Mouse (Mus musculus) bone marrow macrophage, adult 2 months (primary cell): Measurements from ENCODE around the gene 1700001P01Rik.

Experiments
- CTCF ChIP-seq: IDR thresholded peaks from 2 replicates; pipeline ENCODE4 v1.5.1; 2012; ENCODE audit warnings: low read depth, mild to moderate bottlenecking, low read length, moderate library complexity
- POLR2A ChIP-seq: IDR thresholded peaks from 2 replicates; pipeline ENCODE4 v1.6.1; 2012; ENCODE audit warnings: mild to moderate bottlenecking, low read depth, low read length, borderline replicate concordance

GRCm38 (mm10) chr11:97747773-97748172 is 27.9 kb downstream of the 1700001P01Rik start:
- TF ChIP-seq CTCF, result no peak
- no peak for TF ChIP-seq POLR2A
